Mouse (Mus musculus) T-helper 2 cell (primary cell): ENCODE results near the gene Hdlbp.
"Not testable (repeated sequence)": the region's sequence is repeated elsewhere in the genome, so short reads cannot be mapped to it uniquely, and the experiment has no call there.

Experiments used
- in situ Hi-C: fragments of 300-600 bp; cut with MboI, MseI; formaldehyde crosslinking; loops from one replicate; pipeline ENCODE4 v1.15.1; 2025; ENCODE audit warnings: high pct_unique_total_duplicates

The Hdlbp gene

GRCm38 (mm10) chr1:93478586-93479475 is at the start of gene Hdlbp:
TSS of gene Hdlbp (minus strand) at chr1:93478815.
- in situ Hi-C loops, result no loop called here

GRCm38 (mm10) chr1:93522325-93522724 is 43.7 kb upstream of the Hdlbp start:
- in situ Hi-C loops, result no loop called here

- in situ Hi-C loops, result no loop called here
These were observed 42.9 kb upstream of the Hdlbp start for GRCm38 (mm10) chr1:93521491-93521890.

- in situ Hi-C loops, result loop anchor here (10.0 kb wide), 1 partner anchor 242 kb away; the partner anchor contains the start of genes Atg4b and Thap4
These were observed 34.6 kb upstream of the Hdlbp start for GRCm38 (mm10) chr1:93513221-93513620.

- in situ Hi-C loops, result loop anchor here (10.0 kb wide), 1 partner anchor 242 kb away; the partner anchor contains the start of genes Atg4b and Thap4
These were observed 33.7 kb upstream of the Hdlbp start for GRCm38 (mm10) chr1:93512351-93512690.

- in situ Hi-C loops, result loop anchor here (10.0 kb wide), 1 partner anchor 243 kb away; the partner anchor contains the start of genes Atg4b and Thap4
These were observed 33.2 kb upstream of the Hdlbp start, which contains the start of gene Farp2 for GRCm38 (mm10) chr1:93511585-93512350. TSS of gene Farp2 (plus strand) at chr1:93512079.

GRCm38 (mm10) chr1:93508576-93508975 is 30.0 kb upstream of the Hdlbp start:
- in situ Hi-C loops, result not testable (repeated sequence)

- in situ Hi-C loops, result no loop called here
These were observed 28.5 kb upstream of the Hdlbp start for GRCm38 (mm10) chr1:93506944-93507676.

GRCm38 (mm10) chr1:93495312-93495711 is 16.7 kb upstream of the Hdlbp start:
- in situ Hi-C loops, result no loop called here

GRCm38 (mm10) chr1:93486302-93486701 is 7.7 kb upstream of the Hdlbp start:
- in situ Hi-C loops, result not testable (repeated sequence)

- in situ Hi-C loops, result no loop called here
These were observed 965 bp upstream of the Hdlbp start for GRCm38 (mm10) chr1:93479476-93480083.

GRCm38 (mm10) chr1:93477758-93478585 is 643 bp downstream of the Hdlbp start:
- in situ Hi-C loops, result no loop called here

- in situ Hi-C loops, result no loop called here
These were observed 2.9 kb downstream of the Hdlbp start for GRCm38 (mm10) chr1:93475694-93476093.

GRCm38 (mm10) chr1:93468626-93469025 is 10.0 kb downstream of the Hdlbp start:
- in situ Hi-C loops, result no loop called here

GRCm38 (mm10) chr1:93465746-93466145 is 12.9 kb downstream of the Hdlbp start:
- in situ Hi-C loops, result no loop called here

- in situ Hi-C loops, result no loop called here
These were observed 13.5 kb downstream of the Hdlbp start for GRCm38 (mm10) chr1:93465066-93465465.

GRCm38 (mm10) chr1:93459101-93459500 is 19.5 kb downstream of the Hdlbp start:
- in situ Hi-C loops, result no loop called here

- in situ Hi-C loops, result no loop called here
These were observed 20.3 kb downstream of the Hdlbp start for GRCm38 (mm10) chr1:93458357-93458756.

- in situ Hi-C loops, result no loop called here
These were observed 24.8 kb downstream of the Hdlbp start for GRCm38 (mm10) chr1:93453721-93454255.

- in situ Hi-C loops, result not testable (repeated sequence)
These were observed 28.5 kb downstream of the Hdlbp start for GRCm38 (mm10) chr1:93450118-93450517.
